Mouse (Mus musculus): Measurements from ENCODE around the gene Gm48552.

The Gm48552 gene

GRCm38 (mm10) chr10:81358841-81359240 lies 30.0 kb upstream of the Gm48552 start:
- in situ Hi-C loops (cut with MboI; ENCODE audit: low sequenced_read_pairs) = no loop called here

- in situ Hi-C loops (cut with MboI; ENCODE audit: low sequenced_read_pairs) = no loop called here
Observed at GRCm38 (mm10) chr10:81360721-81361120, 28.1 kb upstream of the Gm48552 start.

GRCm38 (mm10) chr10:81362336-81362949 lies 26.4 kb upstream of the Gm48552 start:
- in situ Hi-C loops (cut with MboI; ENCODE audit: low sequenced_read_pairs) = no loop called here

GRCm38 (mm10) chr10:81363436-81364346 lies 25.1 kb upstream of the Gm48552 start:
- in situ Hi-C loops (cut with MboI; ENCODE audit: low sequenced_read_pairs) = no loop called here

GRCm38 (mm10) chr10:81364666-81365065 lies 24.1 kb upstream of the Gm48552 start:
- in situ Hi-C loops (cut with MboI; ENCODE audit: low sequenced_read_pairs) = no loop called here

GRCm38 (mm10) chr10:81365073-81365472 lies 23.7 kb upstream of the Gm48552 start:
- in situ Hi-C loops (cut with MboI; ENCODE audit: low sequenced_read_pairs) = no loop called here

GRCm38 (mm10) chr10:81365672-81366476 lies 22.9 kb upstream of the Gm48552 start, which contains the start of gene 4930404N11Rik:
4930404N11Rik (minus strand) TSS chr10:81365816.
- in situ Hi-C loops (cut with MboI; ENCODE audit: low sequenced_read_pairs) = no loop called here

- in situ Hi-C loops (cut with MboI; ENCODE audit: low sequenced_read_pairs) = no loop called here
Observed at GRCm38 (mm10) chr10:81366477-81367206, 22.2 kb upstream of the Gm48552 start.

GRCm38 (mm10) chr10:81367207-81367495 lies 21.7 kb upstream of the Gm48552 start:
- in situ Hi-C loops (cut with MboI; ENCODE audit: low sequenced_read_pairs) = no loop called here

GRCm38 (mm10) chr10:81375322-81375721 lies 13.5 kb upstream of the Gm48552 start:
- in situ Hi-C loops (cut with MboI; ENCODE audit: low sequenced_read_pairs) = no loop called here

GRCm38 (mm10) chr10:81376561-81377361 lies 12.0 kb upstream of the Gm48552 start:
- in situ Hi-C loops (cut with MboI; ENCODE audit: low sequenced_read_pairs) = no loop called here

- in situ Hi-C loops (cut with MboI; ENCODE audit: low sequenced_read_pairs) = no loop called here
Observed at GRCm38 (mm10) chr10:81377362-81377664, 11.5 kb upstream of the Gm48552 start.

- in situ Hi-C loops (cut with MboI; ENCODE audit: low sequenced_read_pairs) = no loop called here
Observed at GRCm38 (mm10) chr10:81377793-81378552, 10.8 kb upstream of the Gm48552 start, which contains the start of gene Fzr1. Fzr1 (minus strand) TSS chr10:81378516.

- in situ Hi-C loops (cut with MboI; ENCODE audit: low sequenced_read_pairs) = no loop called here
Observed at GRCm38 (mm10) chr10:81378553-81379182, 10.1 kb upstream of the Gm48552 start.

GRCm38 (mm10) chr10:81379183-81379553 lies 9.6 kb upstream of the Gm48552 start:
- in situ Hi-C loops (cut with MboI; ENCODE audit: low sequenced_read_pairs) = no loop called here

- in situ Hi-C loops (cut with MboI; ENCODE audit: low sequenced_read_pairs) = no loop called here
Observed at GRCm38 (mm10) chr10:81379809-81380378, 8.9 kb upstream of the Gm48552 start.

- in situ Hi-C loops (cut with MboI; ENCODE audit: low sequenced_read_pairs) = no loop called here
Observed at GRCm38 (mm10) chr10:81382039-81382438, 6.8 kb upstream of the Gm48552 start.

GRCm38 (mm10) chr10:81383802-81384604 lies 4.8 kb upstream of the Gm48552 start, which contains the start of the genes Dohh and Gm48551:
Dohh (plus strand) TSS chr10:81384428.
Gm48551 (plus strand) TSS chr10:81384466.
- in situ Hi-C loops (cut with MboI; ENCODE audit: low sequenced_read_pairs) = no loop called here
